Mouse (Mus musculus) brain, embryonic 14.5 days (tissue): ENCODE results near the gene Slc25a51.

Experiments
- CTCF ChIP-seq: fragments of 200-500 bp; IDR thresholded peaks from 2 replicates; pipeline ENCODE4 v1.5.1; 2012; ENCODE audit warnings: inconsistent platforms, mild to moderate bottlenecking, moderate library complexity, borderline replicate concordance; ENCODE audit not compliant: insufficient read depth, insufficient read length; ENCODE audit errors: extremely low read depth
- POLR2A ChIP-seq: fragments of 200-500 bp; IDR thresholded peaks from 2 replicates; pipeline ENCODE4 v1.6.1; 2012; ENCODE audit warnings: mild to moderate bottlenecking, inconsistent platforms, borderline replicate concordance; ENCODE audit not compliant: poor library complexity, insufficient read depth, insufficient read length, severe bottlenecking; ENCODE audit errors: extremely low read depth

GRCm38 (mm10) chr4:45411181-45411790, 2.7 kb upstream of the Slc25a51 start:
- TF ChIP-seq POLR2A (no peak), CTCF (no peak)
